Mouse (Mus musculus): ENCODE results near the gene Arrdc2. TPM values are rescaled to one million over a fixed set of nuclear protein-coding genes. Genes with fewer than 3 reads are reported as not detected.
A peak's percentile ranks its signal among the peaks of the same experiment; 100 is the strongest.

Gene Arrdc2
- polyA plus RNA-seq, 1 experiment from 2014 or later, result 9.6 TPM

- Histone ChIP-seq H3K27me3 (no peaks in the 10 kb centered on the region), H3K4me3 (peak overlapping the region; percentile 62; the same call in 1 of the 2 replicates)
- WGBS, result 69% methylated on average over 8 of the region's 8 CpGs
Observed at GRCm38 (mm10) chr8:70790846-70791245, 48.7 kb downstream of the Arrdc2 start.

GRCm38 (mm10) chr8:70789046-70789445 is 50.5 kb downstream of the Arrdc2 start:
- ATAC-seq (replicated peaks), result no peak
- Histone ChIP-seq H3K4me1 (peaks cover 32% of the 10 kb centered on the region), H3K4me3 (no peak overlapping the region), H3K27ac (replicated peaks) (no peak overlapping the region), H3K9me3 (no peaks in the 10 kb centered on the region), H3K36me3 (peaks cover 44% of the 10 kb centered on the region), H3K4me2 (replicated peaks) (no peak overlapping the region), H3K9ac (replicated peaks) (0 out of 2 replicates have a peak overlapping the region, but pooled peaks have one; percentile 3), H3K27me3 (no peaks in the 10 kb centered on the region)
- 85% methylated on average over 10 of the region's 10 CpGs for WGBS

More at GRCm38 (mm10) chr8:70790846-70791245, 48.7 kb downstream of the Arrdc2 start:
- ATAC-seq (replicated peaks), result no peak
- H3K4me1 ChIP-seq, result peaks cover 32% of the 10 kb centered on the region
- H3K9me3 ChIP-seq, result no peaks in the 10 kb centered on the region
- H3K36me3 ChIP-seq, result peaks cover 28% of the 10 kb centered on the region
- H3K27ac ChIP-seq (replicated peaks), result no peak overlapping the region
- peak overlapping the region; percentile 12 for H3K9ac ChIP-seq (replicated peaks)
- H3K4me2 ChIP-seq (replicated peaks), result peak overlapping the region; percentile 58

GRCm38 (mm10) chr8:70787941-70788667 is 51.4 kb downstream of the Arrdc2 start:
- no peak overlapping the region for H3K4me2 ChIP-seq (replicated peaks)

DNA sequence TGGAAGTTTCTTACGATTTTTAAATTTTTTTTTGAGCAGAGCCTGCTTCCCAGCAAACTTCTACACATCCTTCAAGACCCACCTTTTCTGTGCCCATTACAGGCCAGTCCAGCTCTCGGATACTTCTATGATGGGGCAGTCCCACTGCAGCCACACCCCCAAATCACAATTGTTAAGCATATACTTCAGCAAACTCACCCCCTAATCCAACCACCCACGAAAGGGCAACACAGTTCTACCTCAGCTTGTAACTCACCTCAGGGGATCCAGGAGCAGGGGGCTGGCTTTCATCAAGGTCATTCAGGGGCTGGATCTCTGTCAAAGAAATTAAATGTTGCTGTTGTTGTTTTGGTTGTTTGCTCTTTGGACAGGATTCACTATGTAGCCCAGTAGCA is 52.5 kb downstream of the Arrdc2 start:
- 90% methylated on average over 3 of the region's 3 CpGs for WGBS

More at GRCm38 (mm10) chr8:70787941-70788667, 51.4 kb downstream of the Arrdc2 start:
- Histone ChIP-seq H3K9ac (replicated peaks) (no peak overlapping the region), H3K36me3 (peaks cover 53% of the 10 kb centered on the region), H3K27ac (replicated peaks) (no peak overlapping the region), H3K4me1 (peaks cover 24% of the 10 kb centered on the region), H3K4me3 (no peak overlapping the region), H3K27me3 (no peaks in the 10 kb centered on the region), H3K9me3 (no peaks in the 10 kb centered on the region)
- ATAC-seq (replicated peaks), result no peak
- WGBS, result 24% methylated on average over 30 of the region's 30 CpGs

DNA sequence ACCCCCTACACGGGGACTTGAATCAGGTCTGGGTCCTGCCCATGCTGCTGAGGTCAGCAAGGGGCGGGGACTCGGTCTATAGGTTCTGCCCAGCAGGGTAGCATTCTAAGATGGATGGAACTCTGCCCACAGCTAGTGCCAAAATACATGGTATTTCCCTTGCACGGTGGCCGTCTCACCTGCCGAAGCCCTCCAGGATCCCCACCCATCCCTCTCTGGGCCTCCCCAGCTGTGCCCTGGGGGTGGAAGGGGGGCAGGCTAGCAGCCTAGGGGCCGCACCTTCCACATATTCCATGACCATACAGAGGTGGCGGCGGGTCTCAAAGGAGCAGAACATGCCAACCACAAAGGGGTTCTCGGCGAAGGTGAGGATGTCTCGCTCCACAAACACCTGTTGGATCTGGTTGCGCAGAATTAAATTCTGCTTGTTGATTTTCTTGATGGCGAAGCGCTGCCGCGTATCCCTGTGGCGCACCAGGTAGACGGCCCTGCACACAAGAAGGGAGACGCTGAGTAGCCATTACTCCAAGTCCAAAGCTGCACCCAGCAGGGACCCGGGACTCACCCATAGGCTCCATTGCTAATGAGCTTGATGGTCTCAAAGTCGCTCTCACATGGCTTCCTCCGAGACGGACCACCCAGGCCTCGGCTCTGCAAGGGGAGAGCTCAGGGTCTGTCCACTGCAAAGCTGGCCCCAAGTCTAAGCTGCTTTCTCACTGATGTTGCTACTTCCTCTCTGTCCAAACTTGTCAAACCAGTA is 53.0 kb downstream of the Arrdc2 start:
- Histone ChIP-seq H3K27me3 (no peaks in the 10 kb centered on the region), H3K4me2 (replicated peaks) (no peak overlapping the region), H3K9me3 (no peaks in the 10 kb centered on the region), H3K4me3 (no peak overlapping the region), H3K4me1 (peaks cover 11% of the 10 kb centered on the region), H3K27ac (replicated peaks) (no peak overlapping the region), H3K9ac (replicated peaks) (no peak overlapping the region), H3K36me3 (peaks cover 61% of the 10 kb centered on the region)
- WGBS, result 87% methylated on average over 25 of the region's 25 CpGs
- no peak for ATAC-seq (replicated peaks)

More for the DNA sequence above, 52.5 kb downstream of the Arrdc2 start:
- H3K27me3 ChIP-seq, result no peaks in the 10 kb centered on the region
- H3K9ac ChIP-seq (replicated peaks), result no peak overlapping the region
- no peak for ATAC-seq (replicated peaks)
- H3K4me1 ChIP-seq, result peaks cover 17% of the 10 kb centered on the region
- H3K4me2 ChIP-seq (replicated peaks), result no peak overlapping the region
- no peaks in the 10 kb centered on the region for H3K9me3 ChIP-seq
- H3K4me3 ChIP-seq, result no peak overlapping the region
- H3K36me3 ChIP-seq, result peaks cover 57% of the 10 kb centered on the region
- no peak overlapping the region for H3K27ac ChIP-seq (replicated peaks)

Small RNA genes lying within 50 kb of the gene (microRNA-seq; reads per million reads assigned to microRNA genes)
- gene Mir7240, result 0.66 reads per million

Other genes starting within 250 kb of the Arrdc2 start
- 116 TPM in 2 replicates for gene Isyna1, start 245.3 kb downstream of the Arrdc2 start, polyA plus RNA-seq (2015; fragmentation: Nextera tagmentation; extraction: Ambion mirVana)
- 114 TPM in 2 replicates for gene Ssbp4, start 230.8 kb downstream of the Arrdc2 start, polyA plus RNA-seq (2015; fragmentation: Nextera tagmentation; extraction: Ambion mirVana)
- gene Lrrc25, start 223.6 kb downstream of the Arrdc2 start, polyA plus RNA-seq (2015; fragmentation: Nextera tagmentation; extraction: Ambion mirVana), result 0.74 and 1.3 TPM in 2 replicates
- not detected in 2 replicates for gene Gdf15, start 207.3 kb downstream of the Arrdc2 start, polyA plus RNA-seq (2015; fragmentation: Nextera tagmentation; extraction: Ambion mirVana)
- gene Pgpep1, start 179.3 kb downstream of the Arrdc2 start, polyA plus RNA-seq (2015; fragmentation: Nextera tagmentation; extraction: Ambion mirVana), result 63.6 and 70.2 TPM in 2 replicates
- 211 and 228 TPM in 2 replicates for gene Lsm4, start 166.5 kb downstream of the Arrdc2 start, polyA plus RNA-seq (2015; fragmentation: Nextera tagmentation; extraction: Ambion mirVana)
- 89.0 and 96.0 TPM in 2 replicates for gene Jund, start 140.8 kb downstream of the Arrdc2 start, polyA plus RNA-seq (2015; fragmentation: Nextera tagmentation; extraction: Ambion mirVana)
- gene Iqcn, start 136.3 kb downstream of the Arrdc2 start, polyA plus RNA-seq (2015; fragmentation: Nextera tagmentation; extraction: Ambion mirVana), result 0.13 and 0.14 TPM in 2 replicates
- not detected in 2 replicates for gene Gm3336, start 121.2 kb downstream of the Arrdc2 start, polyA plus RNA-seq (2015; fragmentation: Nextera tagmentation; extraction: Ambion mirVana)
- gene Pde4c, start 116.0 kb downstream of the Arrdc2 start, polyA plus RNA-seq (2015; fragmentation: Nextera tagmentation; extraction: Ambion mirVana), result 0.13 and 0.22 TPM in 2 replicates
- gene Rab3a, start 85.0 kb downstream of the Arrdc2 start, polyA plus RNA-seq (2015; fragmentation: Nextera tagmentation; extraction: Ambion mirVana), result 319 and 328 TPM in 2 replicates
- gene Mpv17l2, start 78.8 kb downstream of the Arrdc2 start, polyA plus RNA-seq (2015; fragmentation: Nextera tagmentation; extraction: Ambion mirVana), result 51.5 and 57.7 TPM in 2 replicates
- gene Pik3r2, start 63.0 kb downstream of the Arrdc2 start, polyA plus RNA-seq (2015; fragmentation: Nextera tagmentation; extraction: Ambion mirVana), result 126 and 127 TPM in 2 replicates
- 24.6 and 25.0 TPM in 2 replicates for gene Mast3, start 34.7 kb downstream of the Arrdc2 start, polyA plus RNA-seq (2015; fragmentation: Nextera tagmentation; extraction: Ambion mirVana)
- 0.08 and 0.18 TPM in 2 replicates for gene Il12rb1, start 31.3 kb downstream of the Arrdc2 start, polyA plus RNA-seq (2015; fragmentation: Nextera tagmentation; extraction: Ambion mirVana)
- gene Kcnn1, start 23.5 kb upstream of the Arrdc2 start, polyA plus RNA-seq (2015; fragmentation: Nextera tagmentation; extraction: Ambion mirVana), result 12.4 and 14.3 TPM in 2 replicates
- gene Ccdc124, start 34.2 kb upstream of the Arrdc2 start, polyA plus RNA-seq (2015; fragmentation: Nextera tagmentation; extraction: Ambion mirVana), result 160 and 166 TPM in 2 replicates
- gene Slc5a5, start 53.0 kb upstream of the Arrdc2 start, polyA plus RNA-seq (2015; fragmentation: Nextera tagmentation; extraction: Ambion mirVana), result 1.4 and 1.6 TPM in 2 replicates
- gene Rpl18a, start 57.7 kb upstream of the Arrdc2 start, polyA plus RNA-seq (2015; fragmentation: Nextera tagmentation; extraction: Ambion mirVana), result 2,771 and 2,787 TPM in 2 replicates
- 60.1 and 62.0 TPM in 2 replicates for gene Map1s, start 66.2 kb upstream of the Arrdc2 start, polyA plus RNA-seq (2015; fragmentation: Nextera tagmentation; extraction: Ambion mirVana)